Mouse (Mus musculus): ENCODE measurements around the gene Sowahc. TPM values are rescaled to one million over a fixed set of nuclear protein-coding genes. Genes with fewer than 3 reads are reported as not detected.

The Sowahc gene
- total RNA-seq (2021): 10 to 100 TPM; 34.8 to 56.6 TPM
- long read RNA-seq, experiment 1, full-length matches to known transcripts: 25 of 25 reads
- long read RNA-seq, experiment 1, partial matches to known transcripts: 0 of 25 reads
- long read RNA-seq, experiment 1, other reads (novel, unspliced or antisense): 0 of 25 reads
- long read RNA-seq, experiment 2, full-length matches to known transcripts: 47 of 47 reads
- long read RNA-seq, experiment 2, partial matches to known transcripts: 0 of 47 reads
- long read RNA-seq, experiment 2, other reads (novel, unspliced or antisense): 0 of 47 reads

DNA sequence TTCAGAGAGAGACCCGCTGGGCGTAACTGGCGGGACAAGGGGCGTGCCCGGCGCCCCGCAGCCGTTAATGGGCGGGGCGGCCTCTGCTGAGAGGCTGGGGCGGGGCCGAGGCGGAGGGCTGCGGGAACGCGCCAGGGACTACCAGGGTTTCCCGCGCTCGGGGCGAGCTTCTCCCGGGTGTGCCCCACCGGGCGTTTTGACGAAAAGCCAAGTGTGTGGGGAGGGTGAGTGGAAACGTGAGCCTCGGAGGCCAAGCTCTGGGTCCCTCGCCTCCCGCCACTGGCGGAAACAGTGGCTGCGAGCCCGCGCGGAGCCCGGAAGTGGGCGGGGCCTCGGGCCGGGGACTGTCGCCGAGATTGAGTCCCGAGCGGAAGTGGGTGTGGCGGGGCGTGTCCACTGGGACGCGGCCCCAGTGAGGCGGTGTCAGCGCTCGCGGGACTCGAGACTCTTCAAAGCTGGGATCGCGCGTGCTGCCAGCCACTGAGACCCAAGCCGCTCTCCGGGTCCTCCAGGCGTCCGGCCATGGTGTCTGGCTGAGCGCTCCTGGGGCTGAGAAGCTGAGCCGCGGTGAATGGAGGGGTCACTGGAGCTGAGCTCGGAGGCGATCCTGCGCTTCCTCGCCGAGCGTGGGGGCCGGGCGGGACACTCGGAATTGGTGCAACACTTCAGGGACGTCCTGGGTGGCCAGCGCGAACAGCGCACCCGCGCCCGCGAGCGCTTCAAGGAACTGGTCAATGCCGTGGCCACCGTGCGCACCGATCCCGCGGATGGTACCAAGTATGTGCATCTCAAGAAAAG is at the start of gene Sowahc, which contains the start of gene Sept10:
Sowahc (plus strand) TSS at position 481 of the 798 bp plus-strand sequence.
Sept10 (minus strand) TSS at position 375 of the 798 bp plus-strand sequence.
- DNase-seq (ENCODE audit: low spot score in 2 of 2): peak; percentile 98 to 99

DNA sequence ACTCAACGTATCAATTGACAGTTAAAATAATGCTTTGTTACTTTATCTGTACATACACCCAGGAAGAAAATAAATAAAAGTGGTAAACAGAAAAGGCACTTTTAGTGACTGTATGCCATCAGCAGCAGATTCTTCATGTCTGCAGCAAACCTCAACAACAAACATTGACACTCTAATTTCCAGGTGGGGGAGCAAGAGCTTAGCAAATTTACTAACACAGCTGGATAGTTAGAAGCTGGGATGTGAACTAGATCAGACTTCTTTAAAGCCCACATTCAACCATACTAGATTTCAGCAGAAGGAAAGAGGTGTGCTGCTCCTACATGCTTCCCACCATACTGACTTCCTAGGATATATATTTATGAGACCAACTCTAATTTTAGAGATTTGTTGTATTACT is 49.2 kb upstream of the Sowahc start:
- no peak for DNase-seq (ENCODE audit: low spot score in 2 of 2)

DNA sequence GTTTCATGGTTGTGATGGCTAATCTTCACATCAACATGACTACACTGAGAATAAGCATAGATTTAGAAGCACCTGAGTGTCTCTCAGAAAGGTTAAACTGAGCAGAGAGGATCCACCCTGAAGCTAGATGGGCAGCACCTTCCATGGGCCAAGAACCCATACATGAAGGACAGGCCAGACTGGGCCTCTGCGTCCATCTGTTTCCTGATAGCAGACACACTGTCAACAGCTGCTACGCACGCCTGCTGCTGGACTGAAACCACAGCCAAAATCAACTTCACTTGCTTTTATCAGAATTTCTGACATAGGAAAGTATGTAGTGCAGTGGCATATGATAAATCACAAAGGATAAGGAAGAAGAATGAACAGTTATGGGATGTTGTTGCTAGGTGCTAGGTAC is 42.1 kb upstream of the Sowahc start:
- DNase-seq (ENCODE audit: low spot score in 2 of 2): no peak

DNA sequence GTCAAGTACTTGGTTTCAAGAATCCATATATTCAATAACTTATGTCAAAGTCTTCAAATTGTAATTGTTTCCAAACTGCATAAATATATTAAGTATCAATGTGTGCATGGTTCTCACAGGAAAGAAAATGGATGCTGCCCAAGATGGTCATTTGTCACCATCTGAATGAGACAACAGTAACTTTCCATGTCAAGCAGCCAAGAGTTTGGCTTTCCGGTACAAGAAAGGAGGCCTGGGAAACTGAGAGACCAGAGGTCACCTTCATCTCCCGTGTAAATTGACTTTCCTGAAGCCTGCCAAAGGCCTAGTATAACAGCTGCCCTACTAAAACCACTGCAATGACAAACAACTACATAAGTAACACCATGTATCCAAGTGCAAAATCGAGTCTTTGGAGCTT is 39.4 kb upstream of the Sowahc start:
- no peak for DNase-seq (ENCODE audit: low spot score in 2 of 2)

DNA sequence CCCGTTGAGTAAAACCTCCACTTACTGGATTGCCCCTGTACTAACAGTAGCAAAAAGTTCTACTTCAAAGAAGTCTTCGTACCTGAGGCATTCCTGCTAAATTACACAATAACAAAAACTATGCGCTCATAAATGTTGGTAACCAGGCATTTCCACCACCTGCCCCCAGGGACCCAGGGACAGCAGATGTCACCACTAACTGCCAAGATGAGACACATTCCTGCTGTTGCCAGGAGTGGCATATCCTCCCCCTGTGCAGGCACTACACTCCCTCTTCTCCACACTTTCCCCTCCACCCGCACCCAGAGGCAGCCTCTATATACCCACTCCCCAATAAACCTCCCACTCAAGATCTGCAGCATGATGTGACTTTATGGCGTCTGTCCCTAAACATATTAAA is 26.9 kb upstream of the Sowahc start:
- no peak for DNase-seq (ENCODE audit: low spot score in 2 of 2)

DNA sequence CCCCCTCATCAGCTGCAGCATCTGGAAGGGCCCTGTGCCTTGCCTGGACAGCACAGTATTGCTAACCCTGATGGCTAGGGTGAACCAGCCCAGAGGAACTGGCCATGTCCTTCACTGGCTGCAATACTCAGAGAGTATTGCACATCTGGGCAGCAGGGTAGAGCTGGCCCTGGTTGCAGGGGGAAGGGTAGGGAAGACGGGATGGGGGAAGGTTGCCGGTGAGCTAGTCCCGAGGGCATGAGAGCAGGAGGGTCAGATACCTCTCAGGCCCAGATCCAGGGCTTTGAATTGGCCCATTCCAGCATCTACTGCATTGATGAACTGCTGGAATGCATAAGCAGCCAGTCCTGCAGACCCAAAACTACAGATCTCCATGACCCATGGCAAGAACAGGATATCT is 25.0 kb upstream of the Sowahc start:
- no peak for DNase-seq (ENCODE audit: low spot score in 2 of 2)

DNA sequence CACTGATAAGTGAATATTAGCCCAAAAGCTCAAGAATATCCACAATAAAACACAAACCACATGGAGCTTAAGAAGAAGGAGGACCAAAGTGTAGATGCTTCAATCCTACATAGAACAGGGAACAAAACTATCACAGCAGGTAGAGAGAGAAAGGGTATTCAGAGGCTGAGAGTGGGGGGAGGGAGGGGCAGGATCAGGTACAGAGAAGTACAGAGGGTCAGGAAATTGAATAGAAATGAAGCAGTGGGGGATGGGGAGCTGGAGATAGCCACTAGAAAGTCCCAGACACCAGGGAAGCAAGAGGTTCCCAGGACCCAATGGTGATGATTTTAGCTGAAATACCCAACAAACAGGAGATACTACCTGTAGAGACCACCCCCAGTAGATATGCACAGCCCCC is 21.7 kb upstream of the Sowahc start:
- no peak for DNase-seq (ENCODE audit: low spot score in 2 of 2)

DNA sequence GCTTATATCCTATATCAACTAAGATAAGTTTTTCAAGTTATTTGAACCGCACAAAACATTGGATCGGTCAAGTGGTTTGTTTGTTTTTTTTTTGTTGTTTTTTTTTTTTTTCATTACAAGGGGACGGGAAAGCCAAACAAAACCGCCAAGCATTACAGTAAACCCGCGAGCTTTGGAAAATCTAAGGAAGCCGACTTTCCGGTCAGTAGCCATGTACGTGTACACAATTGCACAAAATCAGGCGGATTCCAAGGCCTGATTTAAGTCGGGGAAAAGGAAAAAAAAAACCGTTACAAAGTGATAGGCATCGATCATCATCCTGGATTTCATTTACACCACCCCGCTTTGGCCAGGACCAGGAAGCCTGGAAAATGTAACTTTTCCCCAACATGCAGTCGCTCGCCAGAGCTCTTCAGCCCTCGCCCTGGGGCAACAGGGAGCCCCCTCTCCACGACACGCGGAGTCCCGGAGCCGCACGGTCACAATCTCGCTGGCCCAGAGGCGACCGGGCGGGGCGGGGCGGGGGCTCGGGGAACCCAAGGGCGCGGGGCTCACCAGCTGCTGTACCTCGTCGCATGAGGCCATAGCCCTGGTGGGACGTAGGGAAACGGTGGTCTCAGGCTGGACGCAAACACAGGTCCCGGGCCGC is 805 bp upstream of the Sowahc start:
- no peak for DNase-seq (ENCODE audit: low spot score in 2 of 2)

DNA sequence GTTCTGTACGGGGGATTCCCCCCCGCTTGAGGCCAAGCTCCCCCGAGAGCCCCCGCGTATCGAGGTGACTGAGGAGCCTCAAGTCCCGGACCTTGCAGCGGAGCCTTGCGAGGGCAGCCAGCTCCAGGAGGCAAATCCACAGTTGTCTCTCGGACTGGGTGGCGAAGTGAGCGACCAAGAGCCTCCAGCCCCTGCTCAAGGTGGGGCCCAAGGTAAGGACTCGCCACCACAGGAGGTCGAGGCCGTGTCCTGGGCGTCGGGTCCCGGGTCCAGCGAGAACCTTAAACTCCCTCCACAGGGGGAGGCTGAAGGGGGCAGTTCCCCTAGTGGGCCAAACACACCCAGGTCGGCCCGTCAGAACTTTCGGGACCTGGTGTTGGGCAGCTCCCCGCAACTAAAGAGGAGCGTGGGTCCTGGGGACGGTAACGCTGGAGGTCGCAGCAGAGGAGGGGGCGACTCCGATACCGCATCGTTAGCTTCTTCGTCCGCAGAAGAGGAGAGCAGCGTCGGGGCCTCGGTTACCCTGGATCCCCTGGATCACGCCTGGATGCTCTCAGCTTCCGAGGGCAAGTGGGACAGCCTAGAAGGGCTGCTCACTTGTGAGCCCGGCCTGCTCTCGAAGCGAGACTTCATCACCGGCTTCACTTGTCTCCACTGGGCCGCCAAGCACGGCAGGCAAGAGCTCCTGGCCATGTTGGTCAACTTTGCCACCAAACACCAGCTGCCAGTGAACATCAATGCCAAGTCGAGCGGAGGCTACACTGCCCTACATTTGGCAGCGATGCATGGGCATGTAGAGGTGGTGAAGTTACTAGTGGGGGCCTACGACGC is 733 bp downstream of the Sowahc start:
- peak; percentile 36 to 48 for DNase-seq (ENCODE audit: low spot score in 2 of 2)

DNA sequence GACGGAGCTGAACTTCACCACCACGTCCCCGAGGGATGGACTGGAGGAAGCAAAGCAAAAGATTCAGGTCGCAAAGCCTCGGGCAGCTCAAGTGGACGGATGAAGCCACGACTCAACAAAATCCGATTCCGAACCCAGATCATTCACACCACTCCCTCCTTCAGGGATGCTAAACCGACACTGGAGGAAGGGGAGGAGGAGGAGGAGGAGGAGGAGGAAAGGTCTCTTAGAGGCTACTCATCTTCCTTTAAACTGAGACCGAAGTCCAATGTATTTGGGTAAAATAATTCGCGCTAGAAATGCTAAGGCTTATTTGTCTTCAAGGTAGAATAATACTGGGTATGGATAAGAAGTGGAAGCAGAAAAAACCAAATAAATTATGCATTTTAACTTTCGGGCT is 1.5 kb downstream of the Sowahc start:
- DNase-seq (ENCODE audit: low spot score in 2 of 2): no peak

DNA sequence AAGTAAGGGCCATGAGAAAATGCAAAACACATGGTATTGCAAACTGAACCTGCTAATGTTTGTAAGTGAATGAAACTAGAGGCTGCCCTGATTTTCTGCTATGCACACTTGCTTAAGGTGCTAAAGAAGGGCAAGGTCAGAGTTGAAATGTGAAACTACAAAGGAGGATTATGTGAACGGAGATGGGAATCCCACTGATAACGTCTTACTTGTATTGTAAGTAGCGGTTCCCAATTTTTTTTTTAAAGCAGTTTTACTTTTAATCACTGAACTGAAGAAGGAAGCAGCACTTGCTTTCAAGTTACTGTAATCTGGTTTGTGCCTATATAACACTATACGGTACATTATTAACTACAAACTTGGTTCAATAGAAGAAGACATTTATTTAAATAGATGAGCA is 2.1 kb downstream of the Sowahc start:
- no peak for DNase-seq (ENCODE audit: low spot score in 2 of 2)

DNA sequence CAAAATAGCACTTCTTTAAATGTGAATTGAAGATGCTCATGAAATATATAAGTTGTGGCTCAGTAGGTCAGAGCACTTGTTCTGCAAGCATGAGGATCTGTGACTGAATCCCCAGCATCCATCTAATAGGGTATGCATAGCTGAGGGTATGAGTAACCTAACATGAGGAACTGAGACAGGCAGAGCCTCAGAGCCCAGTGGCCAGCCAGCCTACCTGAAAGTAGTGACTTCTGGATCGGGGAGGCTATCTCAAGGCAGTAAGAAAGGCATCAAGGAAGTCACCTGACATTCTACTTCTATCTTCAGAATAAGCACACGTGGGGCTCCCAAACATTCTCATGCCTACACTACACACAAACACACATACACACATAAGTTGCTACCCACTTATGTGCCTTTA is 3.4 kb downstream of the Sowahc start:
- DNase-seq (ENCODE audit: low spot score in 2 of 2): no peak

DNA sequence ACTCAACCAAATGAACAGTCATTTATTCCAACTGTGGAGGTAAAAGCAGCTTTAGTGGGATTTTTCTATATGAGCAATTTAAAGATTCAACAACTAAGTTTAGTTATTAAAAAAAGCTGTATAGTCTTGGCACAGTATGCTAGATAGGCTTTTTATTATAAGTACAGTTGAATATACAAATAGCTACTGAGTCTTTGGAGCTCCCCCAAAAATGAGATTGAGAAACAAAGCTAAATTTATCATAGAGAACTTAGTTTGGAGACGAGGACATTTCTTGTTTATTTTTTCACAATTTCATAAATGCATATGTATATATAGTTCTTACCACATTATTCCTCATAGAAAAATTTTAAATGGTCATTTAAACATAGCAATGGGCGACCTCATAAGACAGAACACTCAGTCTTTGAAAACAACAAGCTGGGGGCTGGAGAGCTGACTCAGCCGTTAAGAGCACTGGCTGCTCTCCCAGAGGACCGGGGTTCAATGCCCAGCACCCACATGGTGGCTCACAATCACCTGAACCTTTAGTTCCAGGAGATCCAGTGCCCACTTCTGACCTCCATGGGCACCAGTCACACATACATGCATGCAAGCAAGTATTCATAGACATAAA is 7.6 kb downstream of the Sowahc start:
- DNase-seq (ENCODE audit: low spot score in 2 of 2): no peak

DNA sequence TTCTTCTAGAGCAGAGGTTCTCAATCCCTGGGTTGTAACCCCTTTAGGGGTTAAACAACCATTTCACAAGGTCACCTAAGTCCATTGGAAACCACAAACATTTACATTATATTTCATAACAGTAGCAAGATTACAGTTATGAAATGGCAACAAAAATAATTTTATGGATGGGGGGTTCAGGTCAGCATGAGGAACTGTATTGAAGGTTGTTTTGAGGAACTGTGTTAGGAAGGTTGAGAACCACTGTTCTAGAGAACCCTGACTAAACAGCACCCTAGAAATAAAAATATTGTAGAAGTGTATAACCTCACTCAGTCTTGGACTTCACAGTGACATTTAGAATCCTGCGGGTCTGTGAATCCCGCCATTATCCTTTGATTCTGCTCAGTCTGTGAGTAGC is 13.5 kb downstream of the Sowahc start:
- no peak for DNase-seq (ENCODE audit: low spot score in 2 of 2)

DNA sequence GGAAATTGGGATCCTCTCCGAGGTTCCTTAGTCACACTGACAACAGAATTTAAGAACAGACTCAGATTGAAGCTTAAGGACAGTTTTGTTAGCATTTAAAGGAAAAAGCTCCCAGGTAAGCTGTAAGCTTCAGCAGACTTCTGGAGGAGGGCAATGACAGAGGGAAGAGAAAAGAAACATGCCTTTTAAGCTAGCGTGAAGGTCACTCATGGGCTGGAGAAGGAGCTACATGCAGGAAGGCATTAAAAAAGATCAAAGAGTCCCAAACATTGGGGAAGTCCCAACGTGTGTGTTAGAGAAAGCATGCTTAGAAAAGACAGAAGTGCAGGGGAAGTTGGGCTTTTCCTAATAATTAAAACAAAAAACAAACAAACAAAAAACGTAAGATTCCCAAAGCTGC is 14.1 kb downstream of the Sowahc start:
- no peak for DNase-seq (ENCODE audit: low spot score in 2 of 2)

DNA sequence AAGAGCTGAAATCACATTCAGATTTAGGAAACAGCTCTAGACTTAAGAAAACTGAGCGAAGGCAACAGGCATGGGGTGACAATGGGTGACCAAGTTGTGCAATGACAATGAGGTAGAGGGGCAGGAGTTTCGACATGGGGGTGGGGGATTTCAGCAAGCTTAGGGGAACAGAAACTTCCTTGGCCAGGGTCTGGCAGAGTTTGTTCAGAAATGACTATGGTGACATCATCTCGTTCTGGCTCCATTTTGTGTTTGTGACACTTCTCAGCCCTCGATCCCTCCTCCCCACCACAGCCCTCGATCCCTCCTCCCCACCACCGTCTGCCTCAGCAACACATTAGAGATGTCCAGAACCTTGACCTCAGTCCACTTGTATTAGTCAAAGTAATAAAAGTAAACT is 14.7 kb downstream of the Sowahc start:
- peak in 1 of 2 experiments; percentile 32 for DNase-seq (ENCODE audit: low spot score in 2 of 2)

DNA sequence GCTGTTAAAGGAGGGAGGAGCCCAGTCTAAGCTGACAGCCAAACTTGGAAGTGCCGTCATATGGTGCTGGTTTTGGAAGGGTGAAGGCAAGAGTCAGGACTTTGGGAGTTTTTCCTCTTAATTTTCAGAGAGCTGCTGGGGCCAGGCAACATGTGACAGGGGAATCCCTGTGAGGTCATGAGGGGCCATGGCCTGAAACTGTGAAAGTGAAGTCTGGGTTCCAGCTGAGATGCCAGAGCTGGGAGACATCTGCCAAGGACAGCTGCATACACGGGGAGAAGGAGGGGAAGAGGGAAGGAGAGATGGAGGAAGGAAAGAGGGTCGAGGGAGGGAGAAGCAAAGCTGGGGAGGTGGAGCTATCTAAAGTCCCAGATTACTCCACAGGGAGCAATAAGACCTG is 16.0 kb downstream of the Sowahc start:
- DNase-seq (ENCODE audit: low spot score in 2 of 2): no peak

DNA sequence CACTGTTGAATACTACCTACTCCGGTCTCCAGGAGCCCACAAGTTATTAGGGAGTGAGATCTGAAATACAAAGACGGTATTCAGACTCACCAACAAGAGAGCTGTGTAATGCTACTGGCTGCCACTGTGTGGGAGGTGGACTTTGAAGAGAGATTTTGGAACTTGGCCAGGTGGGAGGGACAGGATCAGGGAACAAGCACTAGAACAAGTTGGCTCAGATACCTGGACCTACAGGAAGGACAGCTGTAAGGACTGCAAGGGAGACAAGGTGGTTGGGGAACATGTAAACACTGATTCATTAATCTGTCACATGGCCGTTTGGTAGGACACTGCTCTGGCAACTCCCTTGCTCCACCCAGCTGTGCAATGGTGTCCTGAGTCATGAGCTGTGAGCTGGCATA is 19.4 kb downstream of the Sowahc start:
- peak in 1 of 2 experiments; percentile 40 for DNase-seq (ENCODE audit: low spot score in 2 of 2)

DNA sequence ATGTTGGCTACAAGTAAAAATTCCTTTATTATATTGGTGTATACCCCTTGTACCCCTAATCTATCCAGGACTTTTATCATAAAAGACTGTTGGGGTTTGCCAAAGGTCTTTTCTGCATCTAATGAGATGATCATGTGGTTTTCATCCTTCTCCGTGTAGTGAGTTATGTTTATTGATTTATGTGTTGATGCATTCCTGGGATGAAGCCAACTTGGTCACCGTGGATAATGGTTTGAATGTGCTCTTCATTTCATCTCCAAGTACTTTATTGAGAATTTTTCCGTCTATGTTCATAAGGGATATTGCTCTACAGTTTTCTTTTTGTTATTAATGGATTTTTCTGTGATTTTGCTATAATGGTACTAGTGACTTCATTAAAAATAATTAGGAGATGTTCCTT is 27.8 kb downstream of the Sowahc start:
- no peak for DNase-seq (ENCODE audit: low spot score in 2 of 2)

DNA sequence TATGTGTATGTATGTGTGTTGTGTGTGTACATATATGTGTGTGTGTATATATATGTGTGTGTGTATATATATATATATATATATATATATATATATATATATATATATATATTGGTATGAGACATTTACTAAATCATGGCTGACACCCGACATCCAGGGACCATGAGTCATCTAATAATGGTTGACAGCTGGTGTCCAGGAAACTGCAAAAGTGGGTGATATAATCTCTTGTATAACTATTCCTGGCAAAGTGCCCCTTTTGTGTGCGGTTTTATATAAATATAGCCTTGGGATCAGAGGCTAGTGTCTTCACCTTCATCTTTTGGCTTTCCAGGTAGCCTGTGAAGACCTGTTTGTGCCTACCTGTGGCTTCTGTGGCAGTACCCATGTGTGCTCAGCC is 28.9 kb downstream of the Sowahc start:
- no peak for DNase-seq (ENCODE audit: low spot score in 2 of 2)

DNA sequence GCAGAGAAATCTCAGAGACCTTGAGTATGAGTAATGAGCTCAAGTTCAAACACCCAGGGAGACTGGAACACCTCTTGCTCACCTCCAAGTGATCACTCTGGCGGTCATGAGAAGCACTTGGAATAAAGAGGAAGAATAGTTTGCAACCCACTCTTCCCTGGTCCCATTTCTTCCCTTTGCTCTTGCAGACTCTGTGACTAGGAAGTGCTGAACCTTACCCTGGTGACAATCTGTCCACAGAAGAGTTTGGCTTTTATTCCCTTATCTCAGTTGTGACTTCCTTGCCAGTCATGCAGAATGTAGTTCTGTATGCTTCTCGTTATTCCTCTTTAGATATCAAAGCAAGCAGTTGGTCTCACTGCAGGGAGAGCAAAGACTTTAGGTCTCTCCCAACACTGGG is 30.2 kb downstream of the Sowahc start:
- DNase-seq (ENCODE audit: low spot score in 2 of 2): no peak
